Mouse (Mus musculus) liver, embryonic 12.5 days (tissue): ENCODE measurements around the gene Ttc21b. TPM values are rescaled to one million over a fixed set of nuclear protein-coding genes. Genes with fewer than 3 reads are reported as not detected.
A peak's percentile ranks its signal among the peaks of the same experiment; 100 is the strongest.

ENCODE experiments used
- ATAC-seq: fragments of 200-750 bp; cut with Nextera tagmentation; 2 replicates; pipeline ENCODE4 v1.8.0; 2017; ENCODE audit warnings: moderate number of reproducible peaks, mild to moderate bottlenecking, moderate library complexity
- H3K27ac ChIP-seq: fragments of 300-500 bp; sonication (generic); 2 replicates; pipeline ENCODE4 v1.5.1; 2016; ENCODE audit warnings: mild to moderate bottlenecking
- H3K27me3 ChIP-seq: fragments of 300-500 bp; sonication (generic); replicated peaks from 2 replicates; pipeline ENCODE4 v1.6.1; 2016; ENCODE audit warnings: mild to moderate bottlenecking, moderate library complexity
- H3K36me3 ChIP-seq: fragments of 300-500 bp; sonication (generic); 2 replicates; pipeline ENCODE4 v1.6.1; 2016; ENCODE audit warnings: mild to moderate bottlenecking, moderate library complexity
- H3K4me1 ChIP-seq: fragments of 300-500 bp; sonication (generic); 2 replicates; pipeline ENCODE4 v1.6.1; 2016
- H3K4me2 ChIP-seq: fragments of 300-500 bp; sonication (generic); 2 replicates; pipeline ENCODE4 v1.6.1; 2016; ENCODE audit warnings: mild to moderate bottlenecking, moderate library complexity
- H3K4me3 ChIP-seq: fragments of 300-500 bp; sonication (generic); 2 replicates; pipeline ENCODE4 v1.5.1; 2016; ENCODE audit warnings: mild to moderate bottlenecking, moderate library complexity
- H3K9ac ChIP-seq: fragments of 300-500 bp; sonication (generic); 2 replicates; pipeline ENCODE4 v1.6.1; 2016; ENCODE audit warnings: mild to moderate bottlenecking, moderate library complexity
- H3K9me3 ChIP-seq: fragments of 300-500 bp; sonication (generic); replicated peaks from 2 replicates; pipeline ENCODE4 v1.6.1; 2016; ENCODE audit warnings: mild to moderate bottlenecking, moderate library complexity
- WGBS: fragments of 180-500 bp; shearing (Covaris S2); methylation state at CpG from one replicate; pipeline ENCODE4 v1.1.7; 2016; ENCODE audit not compliant: insufficient replicate concordance; 5-methylcytosine and 5-hydroxymethylcytosine counted together
- polyA plus RNA-seq: library from polyadenylated mRNA; unstranded; fragments of >200 nt; fragmentation: Nextera tagmentation; extraction: Ambion mirVana; gene quantifications from 2 replicates; pipeline ENCODE4 v1.2.1, GENCODE M21; 2016

Gene Ttc21b
- polyA plus RNA-seq, 1 experiment from 2014 or later, result 2.9 TPM

DNA sequence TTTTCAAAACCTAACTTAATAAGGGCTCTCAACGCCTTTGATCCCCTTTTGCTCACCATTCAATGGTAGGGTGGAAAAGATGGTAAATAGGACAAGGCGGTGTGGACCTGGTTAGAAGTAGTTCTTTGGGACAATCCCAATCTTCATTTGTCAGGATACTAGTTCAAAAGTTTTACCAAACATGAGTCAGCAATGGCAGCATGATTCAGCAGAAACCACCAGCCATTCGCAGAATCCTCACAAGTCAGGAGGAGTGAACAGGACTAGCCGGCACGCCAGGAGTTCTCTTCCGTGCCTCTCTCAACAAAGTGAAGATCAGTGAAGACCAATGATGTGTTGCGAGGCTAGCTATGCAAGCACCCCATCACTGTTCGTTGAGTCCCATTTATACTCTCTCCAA lies 91.4 kb downstream of the Ttc21b start:
- H3K27ac ChIP-seq, result no peak overlapping the region
- H3K9ac ChIP-seq, result no peak overlapping the region
- H3K4me3 ChIP-seq, result no peak overlapping the region
- no peaks in the 10 kb centered on the region for H3K36me3 ChIP-seq
- WGBS, result 76% methylated on average over 8 of the region's 8 CpGs
- no peaks in the 10 kb centered on the region for H3K9me3 ChIP-seq
- no peaks in the 10 kb centered on the region for H3K27me3 ChIP-seq
- peak; percentile 37; the same call in 1 of the 2 replicates for ATAC-seq
- no peak overlapping the region for H3K4me2 ChIP-seq
- no peaks in the 10 kb centered on the region for H3K4me1 ChIP-seq

DNA sequence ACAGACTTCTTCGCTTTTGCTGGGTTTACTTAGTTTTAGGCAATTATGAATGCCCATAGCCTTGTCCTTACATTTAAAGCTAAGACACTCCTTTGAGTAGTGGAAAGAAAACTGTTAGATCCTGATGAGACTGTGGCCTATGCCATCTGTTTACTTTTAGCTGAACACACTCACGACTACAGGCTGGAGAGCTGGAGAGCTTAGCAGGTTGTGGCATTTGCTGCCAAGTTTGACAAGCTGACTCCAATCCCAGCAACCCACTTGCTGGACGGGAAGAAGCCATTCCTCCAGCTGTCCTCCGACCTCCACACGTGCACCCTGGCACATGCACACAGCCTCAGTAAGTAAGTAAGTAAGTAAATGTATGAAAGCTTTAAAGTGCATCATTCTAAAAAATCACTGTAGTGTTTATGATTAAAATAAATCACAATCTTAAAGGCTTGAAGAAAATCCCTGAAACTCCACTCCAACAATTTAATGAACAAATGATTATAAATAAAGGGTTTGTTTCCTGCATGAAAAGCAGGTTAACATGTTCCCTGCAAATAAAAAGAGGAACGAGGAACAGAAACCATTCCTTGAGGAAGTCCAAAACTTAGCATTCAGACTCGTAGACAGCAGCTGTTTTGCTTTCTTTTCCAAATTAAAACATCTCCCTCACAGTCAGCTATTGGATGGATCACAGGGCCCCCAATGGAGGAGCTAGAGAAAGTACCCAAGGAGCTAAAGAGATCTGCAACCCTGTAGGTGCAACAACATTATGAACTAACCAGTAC lies 98.1 kb downstream of the Ttc21b start:
- Histone ChIP-seq H3K27me3 (no peaks in the 10 kb centered on the region), H3K27ac (no peak overlapping the region), H3K9me3 (no peaks in the 10 kb centered on the region), H3K4me1 (no peaks in the 10 kb centered on the region), H3K9ac (no peak overlapping the region), H3K4me2 (no peak overlapping the region), H3K4me3 (no peak overlapping the region), H3K36me3 (no peaks in the 10 kb centered on the region)
- WGBS, result 42% methylated on average over 7 of the region's 7 CpGs
- ATAC-seq, result no peak

DNA sequence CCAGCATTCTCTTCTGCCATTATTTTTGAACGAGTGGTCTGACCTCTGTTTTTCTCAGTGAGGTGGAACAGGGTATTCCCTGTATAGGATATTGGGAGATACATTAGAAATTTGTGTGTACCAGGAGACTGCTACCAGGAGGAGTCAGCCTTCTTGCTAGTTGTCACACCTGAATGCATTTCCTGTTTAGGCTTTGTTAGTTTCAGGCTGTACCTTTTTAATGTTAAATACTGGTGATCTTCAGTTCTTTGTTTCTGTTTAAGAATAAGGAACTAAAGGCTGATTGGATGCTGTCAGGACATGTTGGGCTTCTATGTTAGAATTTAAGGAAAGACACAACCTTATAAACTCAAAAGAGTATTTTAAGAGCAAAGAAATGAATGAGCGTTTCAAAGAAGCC lies 105.0 kb downstream of the Ttc21b start:
- no peak for ATAC-seq
- Histone ChIP-seq H3K4me3 (no peak overlapping the region), H3K4me1 (no peaks in the 10 kb centered on the region), H3K27ac (no peak overlapping the region), H3K9me3 (no peaks in the 10 kb centered on the region), H3K36me3 (no peaks in the 10 kb centered on the region), H3K9ac (no peak overlapping the region), H3K27me3 (no peaks in the 10 kb centered on the region), H3K4me2 (no peak overlapping the region)
- WGBS, result 54% methylated on average over 2 of the region's 2 CpGs

DNA sequence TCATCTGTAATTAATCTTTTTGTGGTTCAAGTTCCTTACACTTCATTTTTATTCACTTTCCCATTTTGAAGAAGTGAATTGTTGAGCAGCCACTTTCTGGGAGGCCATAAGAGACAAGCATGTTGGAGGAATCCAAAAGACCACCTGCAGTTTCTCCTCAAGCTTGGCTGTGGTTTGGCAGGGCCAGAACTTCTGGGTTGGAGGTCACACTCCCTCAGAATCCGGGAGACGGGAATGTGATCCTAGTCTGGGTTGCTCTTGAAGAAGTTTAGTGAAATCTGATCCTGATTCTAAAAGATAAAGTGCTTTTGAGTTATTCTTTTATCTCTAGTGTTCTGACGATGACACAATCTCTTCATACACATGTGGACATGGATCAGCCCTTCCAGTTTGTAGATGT lies 105.9 kb downstream of the Ttc21b start:
- 43% methylated on average over 3 of the region's 3 CpGs for WGBS
- ATAC-seq, result no peak
- H3K36me3 ChIP-seq, result no peaks in the 10 kb centered on the region

DNA sequence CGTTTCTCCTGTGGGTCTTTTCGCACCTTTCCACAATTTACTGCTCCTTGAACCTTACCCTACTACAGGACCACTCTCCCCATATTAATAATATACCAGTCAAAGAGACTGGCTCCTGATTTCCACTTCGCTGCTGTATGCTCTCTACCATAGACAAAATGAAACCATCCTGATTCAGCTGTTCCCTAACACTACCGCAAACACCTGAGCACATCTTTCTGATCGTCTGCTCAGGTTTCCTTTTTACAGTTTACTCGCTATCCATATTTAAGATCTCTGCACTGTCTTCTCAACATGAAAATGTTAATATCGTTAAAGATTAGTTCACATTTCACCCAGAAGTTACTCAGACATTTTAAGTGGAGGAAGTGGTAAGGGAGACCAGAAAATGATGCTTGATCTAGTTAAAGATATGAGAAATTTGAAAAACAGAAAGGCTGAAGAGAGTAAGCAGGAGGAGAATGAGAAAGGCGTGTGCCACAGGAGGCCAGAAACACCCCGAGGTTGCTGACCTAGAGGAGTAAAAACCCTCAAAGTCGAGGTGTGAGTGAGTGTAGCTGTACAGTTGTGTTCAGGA lies 107.7 kb downstream of the Ttc21b start:
- H3K4me3 ChIP-seq, result no peak overlapping the region
- no peaks in the 10 kb centered on the region for H3K27me3 ChIP-seq
- no peak overlapping the region for H3K4me2 ChIP-seq
- WGBS, result 60% methylated on average over 10 of the region's 10 CpGs
- no peak overlapping the region for H3K27ac ChIP-seq
- H3K9ac ChIP-seq, result no peak overlapping the region
- H3K9me3 ChIP-seq, result no peaks in the 10 kb centered on the region
- H3K4me1 ChIP-seq, result no peaks in the 10 kb centered on the region
- no peak for ATAC-seq
- no peaks in the 10 kb centered on the region for H3K36me3 ChIP-seq

More for the DNA sequence above, 105.9 kb downstream of the Ttc21b start:
- Histone ChIP-seq H3K4me1 (no peaks in the 10 kb centered on the region), H3K27me3 (no peaks in the 10 kb centered on the region), H3K27ac (no peak overlapping the region), H3K4me3 (no peak overlapping the region), H3K4me2 (no peak overlapping the region), H3K9ac (no peak overlapping the region), H3K9me3 (no peaks in the 10 kb centered on the region)

DNA sequence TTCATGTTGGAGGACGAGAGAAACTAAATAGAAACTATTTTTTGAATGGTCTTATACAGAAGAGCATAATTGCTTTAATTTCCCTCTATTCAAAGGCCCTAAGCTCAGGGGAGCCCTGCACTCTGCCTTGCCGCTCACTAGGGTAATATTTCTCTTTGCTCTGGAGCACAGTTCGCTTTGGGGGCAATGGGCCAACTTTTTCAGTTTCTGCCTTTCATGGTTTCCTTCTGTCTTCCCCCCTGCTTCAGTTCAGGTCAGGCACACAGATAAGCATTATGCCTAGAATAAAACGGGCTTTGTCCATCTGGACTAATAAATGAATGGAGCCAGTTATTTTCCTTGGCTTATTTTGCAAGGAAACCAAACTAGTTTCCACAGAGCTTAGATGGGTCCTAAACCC lies 109.9 kb downstream of the Ttc21b start:
- H3K27ac ChIP-seq, result no peak overlapping the region
- no peak overlapping the region for H3K4me2 ChIP-seq
- no peaks in the 10 kb centered on the region for H3K9me3 ChIP-seq
- H3K36me3 ChIP-seq, result no peaks in the 10 kb centered on the region
- H3K4me1 ChIP-seq, result no peaks in the 10 kb centered on the region
- H3K4me3 ChIP-seq, result no peak overlapping the region
- H3K27me3 ChIP-seq, result no peaks in the 10 kb centered on the region
- H3K9ac ChIP-seq, result no peak overlapping the region
- WGBS, result 54% methylated on average over 4 of the region's 4 CpGs
- ATAC-seq, result no peak

DNA sequence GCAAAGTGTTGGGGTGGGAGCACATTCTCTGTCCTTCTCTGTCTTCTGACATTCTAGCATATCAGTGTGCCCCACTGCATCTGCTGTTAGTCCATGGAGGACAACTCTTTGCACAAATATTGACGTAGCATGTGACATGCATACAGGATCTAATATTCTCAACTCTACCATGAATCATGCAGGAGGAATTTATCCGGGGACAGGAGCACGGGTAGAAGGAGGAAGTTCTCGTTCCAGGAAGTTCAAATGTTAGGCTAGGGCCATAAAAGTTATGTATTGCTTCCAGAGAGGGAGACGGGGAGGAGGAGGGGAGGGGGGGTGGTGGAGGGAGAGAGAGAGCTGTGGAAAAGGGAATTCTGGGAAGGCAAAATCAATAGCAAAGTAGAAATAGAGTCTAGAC lies 111.6 kb downstream of the Ttc21b start:
- no peak for ATAC-seq
- H3K9ac ChIP-seq, result no peak overlapping the region
- H3K4me1 ChIP-seq, result no peaks in the 10 kb centered on the region
- H3K36me3 ChIP-seq, result no peaks in the 10 kb centered on the region
- H3K9me3 ChIP-seq, result no peaks in the 10 kb centered on the region
- no peak overlapping the region for H3K4me3 ChIP-seq
- no peak overlapping the region for H3K4me2 ChIP-seq
- 30% methylated on average over 5 of the region's 5 CpGs for WGBS
- no peak overlapping the region for H3K27ac ChIP-seq
- no peaks in the 10 kb centered on the region for H3K27me3 ChIP-seq

DNA sequence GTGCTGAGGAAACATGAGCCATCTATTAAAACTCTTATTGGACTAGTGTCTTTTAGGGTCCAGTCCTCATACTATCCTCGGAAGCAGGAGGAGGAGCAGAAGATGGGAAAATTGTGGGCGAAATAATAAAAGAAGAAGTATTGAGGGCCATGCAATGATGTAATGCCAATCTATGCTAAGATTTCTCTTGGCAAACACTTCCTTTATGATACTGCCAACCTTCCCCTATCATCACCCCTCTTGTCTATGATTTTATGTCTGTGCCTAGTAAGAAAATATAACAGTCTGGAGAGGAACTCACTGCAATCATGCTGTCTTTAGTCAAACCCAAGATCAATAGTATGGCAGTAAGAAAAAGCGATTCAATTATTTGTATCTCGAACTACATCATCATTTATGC lies 113.1 kb downstream of the Ttc21b start:
- Histone ChIP-seq H3K4me3 (no peak overlapping the region), H3K4me2 (no peak overlapping the region), H3K9ac (no peak overlapping the region), H3K27ac (no peak overlapping the region), H3K36me3 (no peaks in the 10 kb centered on the region), H3K27me3 (no peaks in the 10 kb centered on the region), H3K4me1 (no peaks in the 10 kb centered on the region), H3K9me3 (no peaks in the 10 kb centered on the region)
- WGBS, result 59% methylated on average over 4 of the region's 4 CpGs
- ATAC-seq, result no peak

DNA sequence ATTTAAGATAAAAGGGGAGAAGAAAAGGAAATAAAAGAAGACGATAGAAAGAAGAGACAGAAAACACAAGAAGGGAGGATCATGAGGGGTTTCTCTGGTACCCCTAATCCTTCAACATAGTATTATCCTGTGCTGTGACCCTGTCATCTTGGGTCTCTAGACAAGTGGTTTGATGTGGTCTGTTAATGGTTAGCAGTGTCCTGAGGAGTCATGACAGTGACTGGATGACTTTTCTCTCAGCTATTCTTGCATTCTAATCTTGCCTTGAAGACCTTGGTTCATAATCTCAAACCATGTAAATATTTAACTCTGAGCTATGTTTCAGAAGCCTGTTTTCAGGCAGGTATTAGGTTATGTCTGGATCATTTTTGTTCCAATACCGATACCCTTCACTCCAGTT lies 113.7 kb downstream of the Ttc21b start:
- Histone ChIP-seq H3K9me3 (no peaks in the 10 kb centered on the region), H3K4me2 (no peak overlapping the region), H3K27ac (no peak overlapping the region), H3K4me1 (no peaks in the 10 kb centered on the region), H3K36me3 (no peaks in the 10 kb centered on the region), H3K9ac (no peak overlapping the region), H3K4me3 (no peak overlapping the region), H3K27me3 (no peaks in the 10 kb centered on the region)
- ATAC-seq, result no peak
- 59% methylated on average over 2 of the region's 2 CpGs for WGBS

DNA sequence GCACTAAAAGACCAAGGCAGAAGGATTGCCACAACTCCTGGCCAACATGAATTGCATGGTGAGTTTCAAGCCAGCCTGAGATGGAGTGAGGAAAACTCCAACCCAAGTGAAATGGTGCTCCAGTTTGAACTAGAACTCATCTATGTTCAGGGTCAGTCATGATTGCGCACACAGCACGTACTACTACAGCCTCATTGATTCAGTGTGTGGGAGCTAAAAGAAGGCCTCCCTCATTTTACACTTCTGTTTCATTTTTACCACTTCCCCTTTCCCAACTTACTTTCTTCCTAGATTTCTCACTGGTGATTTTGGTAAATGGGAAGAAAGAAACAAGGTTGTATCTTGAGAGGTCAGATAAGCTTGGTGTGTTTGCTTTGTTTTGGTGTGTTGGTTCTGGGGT lies 114.1 kb downstream of the Ttc21b start:
- no peak for ATAC-seq
- no peak overlapping the region for H3K27ac ChIP-seq
- no peaks in the 10 kb centered on the region for H3K36me3 ChIP-seq
- no peaks in the 10 kb centered on the region for H3K27me3 ChIP-seq
- H3K4me2 ChIP-seq, result no peak overlapping the region
- H3K9ac ChIP-seq, result no peak overlapping the region
- no peaks in the 10 kb centered on the region for H3K9me3 ChIP-seq
- no peaks in the 10 kb centered on the region for H3K4me1 ChIP-seq
- 55% methylated on average over 2 of the region's 2 CpGs for WGBS
- H3K4me3 ChIP-seq, result no peak overlapping the region

DNA sequence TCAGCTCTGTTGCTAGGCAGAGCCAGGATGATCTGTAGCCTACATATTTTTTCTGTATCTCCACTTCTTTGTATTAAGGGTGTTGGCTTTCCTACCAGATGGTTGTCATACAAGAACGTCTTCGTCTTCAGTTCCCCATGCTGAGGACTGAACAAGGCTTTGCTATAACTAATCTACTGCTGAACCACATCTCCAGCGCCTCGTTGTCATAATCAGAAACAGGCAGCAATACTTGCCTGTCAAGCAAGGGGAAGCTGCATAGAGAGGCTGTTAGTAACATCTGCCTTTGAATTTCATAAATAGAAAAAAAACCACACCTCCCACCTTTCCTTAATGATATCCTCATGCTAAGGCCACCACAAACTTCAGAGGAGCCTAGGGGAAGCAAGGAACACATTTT lies 116.2 kb downstream of the Ttc21b start:
- Histone ChIP-seq H3K4me3 (no peak overlapping the region), H3K4me1 (no peaks in the 10 kb centered on the region), H3K9me3 (no peaks in the 10 kb centered on the region), H3K36me3 (no peaks in the 10 kb centered on the region), H3K9ac (no peak overlapping the region), H3K27ac (no peak overlapping the region), H3K27me3 (no peaks in the 10 kb centered on the region), H3K4me2 (no peak overlapping the region)
- ATAC-seq, result no peak
- WGBS, result 63% methylated on average over 4 of the region's 4 CpGs
